Mouse (Mus musculus): Measurements from ENCODE around the gene Tacc3.

Gene Tacc3

DNA sequence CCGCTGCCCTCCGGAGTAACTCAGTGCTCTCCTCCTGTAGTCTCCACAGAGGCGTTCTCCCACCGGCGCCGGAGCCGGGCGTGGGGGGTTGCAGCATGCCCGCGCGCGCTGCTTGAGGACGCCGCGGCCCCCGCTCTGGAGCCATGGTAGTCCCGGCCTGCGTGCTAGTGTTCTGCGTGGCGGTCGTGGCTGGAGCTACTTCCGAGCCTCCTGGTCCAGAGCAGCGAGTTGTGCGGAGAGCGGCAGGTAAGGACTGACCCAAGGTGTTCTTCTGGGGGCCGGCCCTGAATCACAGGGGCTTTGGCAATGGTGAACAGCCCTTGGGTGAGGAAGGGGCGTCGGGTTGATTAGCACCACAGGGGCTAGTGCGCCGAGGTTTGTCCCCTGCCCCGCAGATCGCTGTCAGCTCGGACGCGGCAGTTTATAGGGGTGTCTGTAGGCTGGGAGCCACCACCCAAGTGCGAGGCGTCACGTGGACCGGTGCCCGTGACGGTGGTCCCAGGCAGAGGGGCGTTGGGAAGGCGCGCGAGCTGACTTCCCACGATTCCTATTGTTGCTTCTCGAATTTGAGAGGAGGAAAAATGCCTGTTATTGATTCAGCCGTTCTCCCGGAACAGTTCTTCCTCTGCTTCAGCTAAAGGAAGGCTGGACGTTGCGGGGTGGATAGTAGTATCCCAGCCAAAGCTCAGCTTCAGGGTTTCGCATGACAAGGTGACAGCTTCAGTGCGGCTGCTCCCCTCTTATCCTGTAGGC, 64.5 kb downstream of the Tacc3 start:
- DNase-seq (ENCODE audit: low read depth, low spot score), result no peak

GRCm38 (mm10) chr5:33723019-33723640, 65.2 kb downstream of the Tacc3 start:
- no peak for DNase-seq (ENCODE audit: low read depth, low spot score)

GRCm38 (mm10) chr5:33723641-33724465, 65.9 kb downstream of the Tacc3 start:
- DNase-seq (ENCODE audit: low read depth, low spot score), result no peak

- no peak for DNase-seq (ENCODE audit: low read depth, low spot score)
Measured at GRCm38 (mm10) chr5:33726081-33726647, 68.2 kb downstream of the Tacc3 start.

- DNase-seq (ENCODE audit: low read depth, low spot score), result no peak
Measured at GRCm38 (mm10) chr5:33726891-33727290, 69.0 kb downstream of the Tacc3 start.

Measured in retina, adult 2 months (tissue).